Mouse (Mus musculus): ENCODE results near the gene Bcl2l2.
A peak's percentile ranks its signal among the peaks of the same experiment; 100 is the strongest.

The Bcl2l2 gene

DNA sequence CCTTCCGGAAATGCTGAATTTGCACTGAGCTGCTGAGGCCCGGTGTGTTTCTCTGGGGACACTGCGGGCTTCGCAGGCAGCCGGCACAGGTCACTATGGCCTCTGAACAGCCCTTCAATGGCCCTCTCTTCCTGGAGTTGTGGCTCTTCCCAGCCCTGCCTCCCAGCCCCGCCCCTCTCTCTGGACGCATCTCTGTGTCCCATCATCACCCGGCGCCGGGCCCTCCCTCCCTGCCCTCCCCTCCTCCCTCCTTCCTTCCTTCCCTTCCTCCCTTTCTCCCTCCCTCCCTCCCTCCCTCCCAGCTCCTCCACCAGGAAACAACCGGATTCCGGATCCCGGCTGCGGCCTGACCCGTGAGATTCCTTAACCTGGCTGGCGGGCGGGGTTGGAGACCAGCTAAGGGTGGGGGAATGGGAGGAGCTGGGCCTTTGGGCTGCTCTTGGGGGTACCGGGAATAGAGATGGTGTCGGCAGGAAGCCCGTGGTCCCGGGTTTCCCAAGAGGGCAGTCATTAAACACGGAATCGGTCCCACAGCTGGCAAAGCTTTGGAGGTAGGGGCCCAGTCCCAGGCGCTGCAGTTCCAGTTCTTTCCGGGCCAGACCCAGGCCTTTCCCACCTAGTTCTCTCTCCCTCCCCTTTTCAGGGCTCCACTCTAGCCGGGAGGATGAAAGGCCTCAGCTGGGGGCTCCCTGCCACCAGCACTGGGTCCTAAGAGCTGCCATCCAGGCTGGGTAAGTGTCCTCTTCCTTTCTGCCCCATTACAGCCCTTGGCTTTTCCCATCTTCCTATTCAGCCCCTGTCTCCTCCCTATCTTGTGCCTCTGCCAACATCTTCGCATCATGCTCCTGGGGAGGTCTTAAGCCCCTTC lies at the start of gene Bcl2l2, which contains the start of gene Gm20521:
Gene Bcl2l2 (plus strand): TSS at position 224 of the 868 bp plus-strand sequence.
Gene Gm20521 (plus strand): TSS at position 288 of the 868 bp plus-strand sequence.
- peak; percentile 88 for DNase-seq

GRCm38 (mm10) chr14:54843461-54843860 lies 39.7 kb upstream of the Bcl2l2 start:
- peak; percentile 32 for DNase-seq

DNA sequence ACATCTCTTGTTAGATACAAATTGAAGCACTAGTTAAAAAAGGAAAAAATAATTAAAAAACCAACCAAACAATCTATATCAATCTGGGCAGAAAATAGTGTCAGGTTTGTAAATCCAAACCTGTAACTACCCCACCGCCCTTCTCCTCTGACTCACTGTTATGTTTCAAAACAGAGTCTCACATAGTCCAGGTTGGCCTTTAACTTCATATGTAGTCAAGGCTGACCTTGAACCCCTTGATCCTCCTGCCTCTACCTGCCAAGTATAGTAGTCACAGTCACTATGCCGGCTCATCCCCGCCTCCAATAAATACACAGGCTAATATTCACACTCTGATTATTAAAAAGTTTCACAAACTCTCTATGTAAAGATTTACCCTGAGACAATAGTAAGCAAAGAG lies 27.5 kb upstream of the Bcl2l2 start:
- no peak for DNase-seq

DNA sequence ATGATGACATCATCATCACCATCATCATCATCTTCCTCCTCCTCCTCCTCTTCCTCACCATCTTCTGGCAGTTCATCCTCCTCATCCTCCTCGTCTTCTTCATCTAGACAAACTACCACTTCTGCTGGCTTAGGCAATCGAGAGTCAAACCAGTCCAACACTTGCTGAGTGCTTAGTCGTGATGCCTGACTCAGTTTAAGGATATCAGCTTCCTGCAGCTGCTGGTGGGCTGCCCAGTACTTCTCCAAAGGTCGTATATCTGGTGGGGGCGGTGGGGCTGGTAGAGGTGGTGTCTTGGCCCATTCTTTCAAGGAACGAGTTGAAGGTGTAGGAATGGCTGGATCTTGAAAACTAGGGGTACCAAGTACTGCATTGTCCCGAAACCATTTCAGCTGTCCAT lies 26.5 kb upstream of the Bcl2l2 start:
- DNase-seq: no peak

GRCm38 (mm10) chr14:54857891-54858290 lies 25.3 kb upstream of the Bcl2l2 start:
- peak; percentile 84 for DNase-seq

DNA sequence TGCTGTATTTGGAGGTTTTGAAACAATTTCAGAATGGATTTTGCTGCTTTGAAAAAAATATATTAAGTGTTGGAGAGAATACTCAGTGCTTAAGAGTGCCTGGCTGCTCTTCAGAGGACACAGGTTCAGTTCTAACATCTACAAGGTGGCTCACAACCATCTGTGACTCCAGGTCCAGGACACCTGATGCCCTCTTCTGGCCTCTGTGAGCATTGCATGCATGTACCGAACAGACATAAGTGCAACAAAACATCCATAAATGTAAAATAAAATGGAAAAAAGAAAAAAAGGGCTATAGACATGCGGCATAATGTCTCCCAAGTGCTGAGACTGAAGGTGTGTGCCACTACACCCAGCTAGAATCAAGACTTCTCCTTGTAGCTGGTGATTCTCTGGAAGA lies 22.7 kb upstream of the Bcl2l2 start:
- no peak for DNase-seq

DNA sequence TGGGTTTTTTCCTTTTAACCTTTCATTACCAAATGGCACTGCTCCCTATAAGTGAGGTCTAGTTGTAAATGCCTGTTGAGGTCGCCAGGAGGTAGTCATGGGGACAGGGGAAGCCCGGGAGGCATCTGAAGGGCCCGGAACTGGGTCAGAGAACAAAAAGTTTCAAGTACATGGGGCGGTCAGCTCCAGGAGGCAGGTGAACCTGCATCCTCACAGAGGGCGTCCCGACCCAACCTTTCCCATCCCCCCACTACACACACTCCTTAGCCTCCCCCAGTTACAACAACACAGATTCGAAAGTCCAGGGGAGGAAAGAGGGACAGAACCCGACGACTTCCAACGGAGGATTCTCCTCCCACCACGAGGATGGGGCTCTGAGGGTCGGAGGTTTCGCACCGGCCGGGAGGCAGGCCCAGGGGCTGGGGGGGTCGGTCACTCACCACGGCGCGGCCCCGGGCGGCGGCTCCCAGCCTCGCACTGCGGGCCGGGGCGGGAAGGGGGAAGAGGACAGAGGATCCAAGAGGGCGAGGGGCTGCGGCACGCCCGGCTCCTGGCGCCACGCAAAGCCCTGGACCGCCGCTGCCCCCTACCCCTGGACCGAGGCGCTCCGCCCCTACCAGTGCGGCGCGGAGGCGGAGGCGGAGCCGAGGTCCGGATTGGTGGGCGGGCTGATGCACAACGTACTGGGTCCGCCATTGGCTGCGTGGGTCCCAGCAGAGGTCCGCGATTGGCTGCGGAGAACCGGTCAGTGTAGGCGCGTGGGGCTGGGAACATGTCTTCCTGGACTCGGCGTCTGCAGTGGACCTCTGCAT lies 19.5 kb upstream of the Bcl2l2 start:
- peak; percentile 92 for DNase-seq

GRCm38 (mm10) chr14:54864313-54865036 lies 18.7 kb upstream of the Bcl2l2 start:
- DNase-seq: no peak

DNA sequence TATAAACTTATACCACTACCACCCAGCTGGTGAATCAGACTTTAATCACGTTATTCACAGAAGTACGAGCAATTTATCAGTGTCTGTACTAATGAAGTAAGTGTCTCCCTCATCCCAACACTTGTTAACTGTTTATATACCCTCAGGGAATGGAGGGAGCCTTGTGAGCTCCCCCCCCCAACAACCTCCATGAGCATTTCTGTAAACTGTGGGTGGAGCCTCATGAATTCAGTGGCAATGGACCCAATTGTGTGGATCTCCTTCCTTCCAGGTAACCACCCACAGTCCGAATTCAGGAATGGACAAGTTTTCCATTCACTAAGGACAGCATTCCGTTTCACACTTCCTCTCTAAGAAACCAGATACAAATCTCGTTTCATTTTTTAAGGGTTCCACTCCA lies 17.6 kb upstream of the Bcl2l2 start:
- DNase-seq: no peak

DNA sequence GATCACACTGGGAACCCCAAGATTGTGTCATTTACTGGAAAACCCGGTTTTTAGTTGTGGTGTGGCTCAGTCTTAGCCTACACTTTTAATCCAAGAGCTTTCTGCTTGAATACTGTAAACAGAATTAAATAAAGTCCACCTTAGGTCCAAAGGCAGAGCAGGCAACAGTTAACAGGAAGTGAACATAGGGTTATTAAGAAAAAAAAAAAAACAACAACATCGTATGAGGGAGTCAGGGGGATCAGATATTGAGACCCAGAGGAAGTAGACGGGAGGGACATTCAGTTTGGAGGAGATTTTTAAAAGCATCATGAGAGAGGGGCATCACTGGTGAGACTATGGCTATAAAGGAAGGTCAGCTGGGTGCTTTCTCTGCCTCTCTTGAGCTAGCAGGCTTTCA lies 16.9 kb upstream of the Bcl2l2 start:
- DNase-seq: no peak

DNA sequence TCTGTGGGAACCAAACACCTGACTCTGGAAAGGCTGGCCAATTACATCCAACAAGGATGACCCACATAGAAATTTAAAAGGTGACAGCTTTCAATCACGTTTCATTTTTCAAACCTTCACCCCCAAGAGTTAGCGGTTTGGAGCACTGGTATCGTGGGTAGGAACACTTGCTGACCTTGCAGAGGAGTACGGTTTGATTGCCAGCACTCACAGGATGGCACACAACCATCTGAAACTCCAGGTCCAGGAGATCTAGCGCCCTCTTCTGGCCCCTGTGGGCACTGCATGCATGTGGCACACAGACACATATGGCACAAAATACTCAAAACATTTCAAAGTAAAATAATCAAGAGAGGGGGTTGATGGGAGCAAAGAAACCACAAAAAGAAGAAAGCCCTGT lies 16.2 kb upstream of the Bcl2l2 start:
- no peak for DNase-seq

DNA sequence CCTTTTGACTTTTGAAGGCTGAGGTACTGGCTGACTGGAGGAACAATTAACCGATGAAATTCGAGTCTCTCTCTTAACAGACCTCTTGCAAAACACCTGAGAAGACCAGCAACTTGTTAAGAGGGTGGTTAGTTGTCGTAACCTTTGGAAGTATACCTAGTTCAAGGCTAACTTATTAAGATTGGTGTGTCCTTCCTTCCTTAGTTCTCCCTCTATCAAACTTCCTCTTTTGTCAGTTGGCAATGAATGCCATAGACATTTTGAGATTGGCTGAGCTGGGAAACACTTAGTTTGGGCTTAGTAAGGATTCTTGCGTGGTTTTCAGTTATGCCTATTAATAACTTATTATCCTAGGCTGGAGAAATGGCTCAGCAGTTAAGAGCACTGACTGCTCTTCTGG lies 15.2 kb upstream of the Bcl2l2 start:
- DNase-seq: no peak

DNA sequence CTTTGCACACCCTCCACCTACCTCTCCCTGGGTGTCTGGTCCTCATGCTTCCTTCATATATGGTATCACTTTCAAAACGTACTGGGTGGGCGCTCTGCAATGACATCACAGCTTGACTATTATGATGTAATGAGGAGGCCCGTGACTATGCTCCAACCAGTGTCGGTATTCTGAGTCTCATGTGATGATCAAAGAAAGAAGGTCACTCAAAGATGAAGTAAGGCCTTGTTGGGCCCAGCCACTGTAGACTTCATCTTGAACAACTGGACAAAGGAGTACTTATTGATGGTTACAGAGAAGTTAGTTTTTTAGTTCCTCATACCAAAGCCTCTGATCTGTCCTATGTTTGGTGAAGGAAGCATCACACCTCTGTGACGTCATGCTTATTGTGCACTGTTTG lies 12.3 kb upstream of the Bcl2l2 start, which contains the start of gene Homez:
Gene Homez (minus strand): TSS at position 101 of the 400 bp plus-strand sequence.
- no peak for DNase-seq

DNA sequence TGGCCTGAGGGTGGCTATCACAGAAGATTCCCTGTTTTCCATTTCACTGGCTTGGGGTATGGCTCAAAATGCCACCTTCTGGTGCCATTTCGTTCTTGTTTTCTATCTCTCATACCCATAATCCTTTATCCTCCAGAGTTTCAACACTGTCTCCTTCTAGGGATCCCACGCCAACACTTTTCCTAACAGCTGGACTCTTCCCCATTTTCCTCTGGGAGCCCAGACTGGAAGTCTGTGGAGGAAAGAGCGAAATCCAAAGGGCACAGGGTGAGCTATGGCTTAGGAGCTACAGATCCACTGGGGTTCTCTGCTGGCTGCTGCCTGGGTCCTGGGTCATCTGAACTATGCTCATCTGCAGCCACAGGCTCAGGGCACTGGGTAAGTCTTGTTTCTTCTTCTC lies 9.0 kb upstream of the Bcl2l2 start:
- DNase-seq: no peak

DNA sequence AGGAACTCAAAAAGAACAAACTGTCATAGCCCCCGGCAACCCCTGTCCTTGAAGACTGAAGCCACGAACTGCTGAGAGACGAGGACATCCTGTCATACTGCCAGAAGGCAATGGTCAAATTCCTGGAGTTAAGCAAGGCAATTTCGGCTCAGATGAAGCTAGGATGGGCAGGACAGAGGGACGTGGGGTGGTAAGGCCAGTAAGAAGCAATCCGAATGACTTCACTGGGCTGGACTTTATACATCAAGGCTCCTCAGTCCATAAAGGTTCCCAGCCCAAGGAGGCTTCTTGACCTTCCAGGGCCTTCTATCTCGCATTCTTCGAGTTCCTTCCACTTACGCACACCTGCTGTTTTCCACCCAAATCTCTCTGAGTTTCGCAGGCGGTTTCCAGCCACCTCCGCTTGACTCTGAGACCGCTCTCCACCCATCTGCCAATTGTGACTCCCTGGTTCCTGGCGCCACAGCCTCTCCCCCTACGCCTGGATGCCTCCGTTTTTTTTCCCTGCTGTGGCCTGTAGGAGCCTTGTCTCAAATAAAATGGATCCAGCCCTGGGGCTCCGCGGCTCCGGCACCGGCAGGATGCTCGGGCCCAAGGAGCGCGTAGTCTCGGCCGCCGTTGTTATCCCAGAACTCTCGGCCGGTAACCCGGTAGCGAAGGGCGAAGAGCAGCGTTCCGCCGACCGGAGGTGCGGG lies 7.2 kb upstream of the Bcl2l2 start:
- no peak for DNase-seq

DNA sequence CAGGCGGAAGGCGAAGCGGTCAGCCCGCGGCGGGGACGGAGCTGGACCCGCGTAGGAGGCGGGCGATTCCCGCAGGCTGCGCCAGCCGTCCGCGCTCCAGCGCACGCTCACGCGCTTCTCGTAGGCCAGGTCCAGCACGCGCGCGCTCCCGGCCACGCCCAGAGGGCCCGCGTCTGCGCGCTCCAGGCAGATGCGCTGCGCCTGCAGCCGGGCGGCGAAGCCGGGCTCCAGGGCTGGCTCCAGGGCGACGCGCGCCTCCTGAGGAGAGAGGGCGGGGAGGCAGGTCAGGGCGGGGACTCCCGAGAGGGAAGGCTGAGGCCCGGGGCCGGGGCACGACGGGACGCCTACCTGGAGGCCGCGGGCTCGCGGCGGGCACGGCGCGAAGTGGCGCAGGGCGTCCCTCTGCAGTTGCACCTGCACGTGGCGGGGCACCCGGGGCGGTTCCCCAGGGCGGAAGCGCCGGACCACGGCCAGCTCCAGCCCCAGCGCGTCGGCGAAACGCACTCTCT lies 6.6 kb upstream of the Bcl2l2 start:
- DNase-seq: peak; percentile 96

DNA sequence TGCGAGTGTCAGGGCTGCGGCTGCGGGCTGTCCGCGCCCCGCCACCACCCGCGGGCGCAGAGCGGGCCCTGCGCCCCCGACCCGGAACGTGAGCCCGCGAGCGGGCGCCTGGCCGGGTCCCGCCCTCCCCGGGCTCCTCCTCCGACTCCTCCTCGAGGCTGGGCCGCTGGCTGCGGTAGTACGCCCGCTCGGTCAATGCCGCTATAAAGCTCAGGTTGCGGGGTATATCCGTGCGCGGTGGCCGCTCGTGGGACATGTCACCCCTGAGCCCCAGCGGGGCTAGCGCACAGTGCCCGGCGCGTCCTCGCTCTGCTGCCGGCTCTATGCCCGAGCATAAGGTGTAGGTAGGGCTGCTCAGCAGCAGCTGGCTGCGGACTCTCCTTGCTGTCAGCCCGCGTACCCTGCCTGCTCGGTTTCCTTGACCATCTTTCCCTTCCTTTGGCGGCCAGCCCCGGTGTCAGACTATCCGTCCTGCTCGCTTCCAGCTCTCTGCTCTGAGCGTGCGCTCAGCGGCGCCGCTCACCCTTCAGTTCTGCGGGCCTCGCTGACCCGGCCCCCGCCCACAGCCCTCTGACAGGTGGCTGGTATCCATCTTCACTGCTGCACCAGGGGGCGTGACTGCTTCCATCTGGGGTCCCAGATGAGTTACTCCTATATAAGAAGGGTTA lies 6.0 kb upstream of the Bcl2l2 start, which contains the start of gene Ppp1r3e:
Gene Ppp1r3e (minus strand): TSS at position 503 of the 668 bp plus-strand sequence.
- peak; percentile 84 for DNase-seq

DNA sequence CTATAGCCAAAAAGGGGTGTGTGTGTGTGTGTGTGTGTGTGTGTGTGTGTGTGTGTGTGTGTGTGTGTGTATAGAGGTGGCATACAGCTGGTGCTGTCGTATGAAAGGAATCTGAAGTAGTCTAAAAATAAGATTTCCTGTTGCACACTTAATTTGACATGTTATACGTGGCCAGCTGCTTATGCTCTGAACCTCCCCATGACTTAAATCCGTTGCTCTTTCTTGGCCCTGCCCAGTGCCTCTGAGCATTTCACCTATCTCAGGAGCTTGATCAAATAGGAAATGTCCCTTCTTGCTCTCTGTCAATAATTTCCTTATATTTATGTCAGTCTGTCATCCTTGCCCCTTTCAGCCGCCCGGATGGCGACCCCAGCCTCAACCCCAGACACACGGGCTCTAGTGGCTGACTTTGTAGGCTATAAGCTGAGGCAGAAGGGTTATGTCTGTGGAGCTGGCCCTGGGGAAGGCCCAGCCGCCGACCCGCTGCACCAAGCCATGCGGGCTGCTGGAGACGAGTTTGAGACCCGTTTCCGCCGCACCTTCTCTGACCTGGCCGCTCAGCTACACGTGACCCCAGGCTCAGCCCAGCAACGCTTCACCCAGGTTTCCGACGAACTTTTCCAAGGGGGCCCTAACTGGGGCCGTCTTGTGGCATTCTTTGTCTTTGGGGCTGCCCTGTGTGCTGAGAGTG lies 990 bp downstream of the Bcl2l2 start:
- peak; percentile 47 for DNase-seq

- no peak for DNase-seq
Observed at GRCm38 (mm10) chr14:54885309-54885708, 2.1 kb downstream of the Bcl2l2 start.

DNA sequence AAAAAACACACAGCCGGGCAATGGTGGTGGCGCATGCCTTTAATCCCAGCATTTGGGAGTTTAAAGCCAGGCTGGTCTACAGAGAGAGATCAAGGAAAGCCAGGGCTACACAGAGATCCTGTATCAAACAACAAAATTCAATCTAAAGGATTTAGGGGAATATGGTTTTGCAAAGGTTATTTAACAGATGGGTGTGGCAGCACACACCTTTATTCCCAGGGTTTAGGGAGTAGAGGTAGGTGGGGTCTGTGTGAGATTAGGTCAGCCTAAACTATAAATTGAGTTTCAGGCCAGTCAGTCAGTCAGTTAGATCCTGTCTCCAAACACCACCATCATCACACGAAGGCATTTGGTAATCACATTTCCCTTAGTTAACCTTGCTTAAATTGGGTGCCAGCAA lies 9.0 kb downstream of the Bcl2l2 start, which contains the start of gene Pabpn1:
Gene Pabpn1 (plus strand): TSS at position 301 of the 400 bp plus-strand sequence.
- DNase-seq: no peak

All from cerebellum, adult 9-11 months (tissue).